Mouse (Mus musculus) CD4-positive naive resting alpha-beta T cell, adult 76 days (primary cell): ENCODE results near the gene Nol8. TPM values are rescaled to one million over a fixed set of nuclear protein-coding genes. Genes with fewer than 3 reads are reported as not detected.

Experiments
- total RNA-seq: library from RNA; stranded (reverse); gene quantifications from one replicate; pipeline ENCODE4 v1.2.4, GENCODE M21; 2023

Nol8 gene
- 36.5 TPM for total RNA-seq

GRCm38 (mm10) chr13:49652481-49653179, at the start of gene Nol8, which contains the start of gene Cenpp:
TSS of gene Nol8 (plus strand) at chr13:49653078.
TSS of gene Cenpp (minus strand) at chr13:49652785.

DNA sequence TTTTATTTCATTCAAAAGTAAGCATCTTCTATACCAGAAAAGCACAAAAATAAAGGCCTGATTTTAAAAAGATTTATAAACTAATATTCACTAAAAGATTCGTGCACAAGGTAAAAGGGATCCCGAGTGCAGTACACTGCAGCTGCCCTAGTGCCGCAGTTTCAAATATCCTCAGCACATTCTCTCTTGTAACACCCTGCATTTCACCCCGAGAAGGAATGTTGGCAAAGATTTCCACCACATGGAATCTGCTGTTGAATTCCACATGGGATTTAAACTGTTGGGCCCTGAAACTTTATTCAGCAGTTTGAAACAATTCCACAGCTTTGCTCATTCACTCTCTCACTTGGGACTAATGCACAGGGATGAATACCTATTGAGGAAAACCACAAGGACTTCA, 45.2 kb upstream of the Nol8 start, which contains the start of gene Ogn:
Gene Ogn, plus strand, starts transcription at position 333 of the 400 bp plus-strand sequence.

DNA sequence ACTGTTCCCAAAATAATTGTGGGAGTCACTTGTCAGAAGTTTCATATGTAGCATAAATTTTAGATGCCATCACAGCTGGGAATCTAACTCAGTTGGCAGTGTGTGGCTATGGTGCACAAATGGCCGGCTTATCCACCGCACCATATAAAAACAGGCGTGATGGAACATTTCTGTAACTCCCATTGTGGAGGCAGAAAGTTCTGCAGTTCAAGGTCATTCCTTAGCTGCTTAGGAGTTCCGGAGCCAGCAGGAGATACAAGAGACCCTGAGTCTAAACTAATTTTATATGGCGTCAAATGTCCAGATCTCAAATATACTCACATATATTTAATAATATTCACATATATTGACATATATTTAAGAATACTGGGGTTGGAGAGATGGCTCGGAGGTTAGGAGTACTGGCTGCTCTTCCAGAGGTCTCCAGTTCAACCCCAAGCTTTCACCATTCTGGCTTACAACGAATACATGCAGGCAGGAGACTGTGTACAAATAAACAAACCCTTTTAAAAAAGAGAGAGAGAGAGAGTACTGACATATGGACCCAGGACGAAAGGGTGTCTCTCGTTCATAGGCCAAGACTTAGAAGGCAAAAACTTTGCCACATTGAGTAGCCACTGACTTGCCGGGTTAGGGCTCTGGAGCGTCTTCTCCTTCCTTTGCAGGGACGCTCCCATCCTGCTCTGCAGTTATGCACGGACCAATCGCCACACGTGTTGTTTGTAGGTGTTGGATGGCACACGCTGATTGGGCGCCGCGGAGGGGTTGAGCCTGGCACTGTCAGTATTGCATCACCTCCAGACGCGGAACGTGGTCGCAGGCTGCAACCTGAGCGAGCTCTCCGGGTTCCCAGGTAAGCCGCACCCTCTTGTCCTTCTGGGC, 28.7 kb downstream of the Nol8 start, which contains the start of gene Iars:
Gene Iars, plus strand, starts transcription at position 750 of the 882 bp plus-strand sequence.

Other genes starting within 250 kb of the Nol8 start
- gene Ippk, start 231.8 kb upstream of the Nol8 start, total RNA-seq = 11.3 TPM
- 0.91 TPM for gene Tes3-ps, start 159.8 kb upstream of the Nol8 start, total RNA-seq
- gene Ecm2, start 148.3 kb upstream of the Nol8 start, total RNA-seq = not detected
- gene Aspn, start 108.6 kb upstream of the Nol8 start, total RNA-seq = not detected
- not detected for gene Omd, start 70.6 kb upstream of the Nol8 start, total RNA-seq
- not detected for gene Ogn, start 45.0 kb upstream of the Nol8 start, total RNA-seq
- gene Cenpp, start 293 bp upstream of the Nol8 start, total RNA-seq = 0.53 TPM
- 125 TPM for gene Iars, start 29.0 kb downstream of the Nol8 start, total RNA-seq
- gene Gm30302, start 145.9 kb downstream of the Nol8 start, total RNA-seq = not detected